Mouse (Mus musculus) adrenal gland, adult 18-20 months (tissue): Measurements from ENCODE around the gene Mcoln2. TPM values are rescaled to one million over a fixed set of nuclear protein-coding genes. Genes with fewer than 3 reads are reported as not detected.
"Not testable (repeated sequence)": the region's sequence is repeated elsewhere in the genome, so short reads cannot be mapped to it uniquely, and the experiment has no call there.

ENCODE experiments used
- DNase-seq, 2 experiments: peaks; one replicate each; pipeline ENCODE4 v3.0.0; 2021 to 2022; ENCODE audit warnings: low spot score in 2 of 2
- total RNA-seq, 2 experiments: library from RNA; stranded (reverse); gene quantifications; 1 replicate in 1 of 2; 2 replicates in 1 of 2; pipeline ENCODE4 v1.2.3; 2021

The Mcoln2 gene
- total RNA-seq, 2 experiments from 2014 or later, result 0.35 TPM; not detected in 1

- DNase-seq, result peak; percentile 42 to 52
Observed at GRCm38 (mm10) chr3:146184992-146185657, 35.5 kb downstream of the Mcoln2 start.

GRCm38 (mm10) chr3:146186033-146186432 lies 36.4 kb downstream of the Mcoln2 start:
- no peak for DNase-seq

DNA sequence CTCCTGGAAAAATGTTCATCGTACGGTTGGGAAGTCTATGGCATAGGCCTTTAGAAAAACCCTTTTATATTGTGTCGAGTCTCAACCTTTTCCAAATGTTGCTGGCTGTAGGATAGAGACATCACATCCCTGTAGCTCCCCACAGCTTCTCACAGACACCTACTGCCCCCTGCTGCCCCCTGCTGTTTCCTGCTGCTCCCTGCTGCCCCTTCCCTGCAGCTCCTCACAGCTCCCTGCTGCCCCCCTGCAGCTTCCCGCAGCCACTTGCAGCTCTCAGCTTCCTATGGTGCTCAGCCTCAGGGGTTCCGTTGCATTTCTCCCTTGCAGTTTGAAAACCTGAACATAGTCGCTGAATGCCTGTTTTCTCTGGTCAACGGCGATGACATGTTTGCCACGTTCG lies 40.3 kb downstream of the Mcoln2 start:
- DNase-seq, result no peak

DNA sequence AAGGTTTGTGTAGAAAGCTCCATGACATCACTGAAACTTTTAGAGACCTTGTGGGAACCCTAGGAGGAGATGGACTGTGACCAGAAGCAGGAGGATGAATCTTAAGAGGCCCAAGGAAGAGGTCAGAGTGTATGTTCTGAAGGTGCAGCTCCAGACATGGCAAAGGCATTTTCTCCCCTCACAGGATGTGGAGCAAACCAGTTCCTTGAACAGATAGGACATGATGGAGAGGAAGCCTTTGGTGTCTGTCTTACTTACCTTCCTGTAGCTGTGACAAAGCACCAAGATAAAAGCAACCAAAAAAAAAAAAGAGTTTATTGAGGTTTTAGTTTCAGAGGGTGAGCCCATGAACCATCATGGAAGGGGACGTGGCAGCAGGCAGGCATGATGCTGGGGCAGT lies 42.9 kb downstream of the Mcoln2 start:
- DNase-seq, result no peak

DNA sequence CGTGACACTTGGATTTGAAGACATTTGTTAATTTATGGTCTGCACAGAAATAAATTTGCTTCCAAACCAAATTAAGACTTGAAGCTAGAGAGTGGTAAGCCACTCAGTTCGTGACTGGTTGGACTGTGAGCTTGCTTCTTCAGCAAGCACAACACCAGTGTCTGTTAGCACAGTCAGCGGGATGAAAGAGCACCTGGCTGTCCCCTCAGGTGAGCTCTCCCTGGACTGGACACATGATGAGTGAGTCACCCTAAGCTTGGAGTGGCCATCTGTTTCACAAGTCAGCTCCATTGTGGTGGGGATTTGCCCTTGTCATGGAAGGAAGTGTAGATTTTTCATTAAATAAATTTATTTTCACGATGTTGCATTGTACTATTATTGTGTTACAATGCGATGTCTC lies 45.5 kb downstream of the Mcoln2 start:
- DNase-seq, result no peak

- no peak for DNase-seq
Observed at GRCm38 (mm10) chr3:146196301-146196700, 46.7 kb downstream of the Mcoln2 start.

DNA sequence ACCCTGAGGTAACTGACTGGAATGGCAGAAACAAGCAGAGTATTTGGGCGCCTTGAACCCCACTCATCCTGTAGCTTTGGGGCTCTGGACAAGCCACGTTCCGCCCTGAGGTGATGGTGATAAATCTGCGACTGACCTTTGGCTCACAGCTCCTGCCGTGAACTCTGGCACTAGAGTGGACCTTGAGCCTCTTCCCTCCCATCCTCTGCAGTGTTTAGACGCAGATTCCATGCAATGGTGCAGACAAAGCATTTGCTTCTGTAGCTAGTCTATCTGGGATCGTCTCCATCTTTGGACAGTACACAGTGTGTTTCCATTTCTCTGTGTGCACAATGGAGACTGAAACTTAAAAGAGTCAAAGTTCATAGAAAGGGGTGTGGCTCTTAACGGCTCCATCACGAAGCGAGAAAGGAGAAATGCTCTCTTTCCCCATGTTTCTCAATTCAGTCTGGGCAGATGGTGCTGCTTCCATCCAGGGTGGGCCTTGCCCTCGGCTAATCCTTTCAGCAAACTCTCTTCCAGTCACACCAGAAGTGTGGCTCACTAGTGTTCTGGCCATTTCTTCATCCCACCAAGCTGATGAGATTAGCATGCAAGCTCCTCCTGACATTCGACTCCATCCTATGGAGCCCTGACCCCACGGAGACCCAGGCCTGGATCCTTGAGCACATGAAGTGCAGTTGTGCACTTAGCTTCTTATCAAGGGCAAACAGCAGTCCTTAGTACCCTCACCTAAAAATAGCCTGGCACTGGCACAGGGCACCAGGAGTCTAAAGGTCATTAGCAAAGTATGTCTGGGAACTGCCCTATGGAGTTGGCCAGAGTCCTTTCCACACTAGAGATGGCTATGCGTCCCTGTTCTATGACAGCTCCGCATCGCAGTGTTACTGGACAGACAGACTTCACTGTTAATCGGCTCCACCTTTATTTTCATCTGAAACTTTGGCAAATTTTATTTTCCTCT lies 47.4 kb downstream of the Mcoln2 start:
- DNase-seq, result no peak

GRCm38 (mm10) chr3:146197785-146198184 lies 48.2 kb downstream of the Mcoln2 start:
- no peak for DNase-seq

DNA sequence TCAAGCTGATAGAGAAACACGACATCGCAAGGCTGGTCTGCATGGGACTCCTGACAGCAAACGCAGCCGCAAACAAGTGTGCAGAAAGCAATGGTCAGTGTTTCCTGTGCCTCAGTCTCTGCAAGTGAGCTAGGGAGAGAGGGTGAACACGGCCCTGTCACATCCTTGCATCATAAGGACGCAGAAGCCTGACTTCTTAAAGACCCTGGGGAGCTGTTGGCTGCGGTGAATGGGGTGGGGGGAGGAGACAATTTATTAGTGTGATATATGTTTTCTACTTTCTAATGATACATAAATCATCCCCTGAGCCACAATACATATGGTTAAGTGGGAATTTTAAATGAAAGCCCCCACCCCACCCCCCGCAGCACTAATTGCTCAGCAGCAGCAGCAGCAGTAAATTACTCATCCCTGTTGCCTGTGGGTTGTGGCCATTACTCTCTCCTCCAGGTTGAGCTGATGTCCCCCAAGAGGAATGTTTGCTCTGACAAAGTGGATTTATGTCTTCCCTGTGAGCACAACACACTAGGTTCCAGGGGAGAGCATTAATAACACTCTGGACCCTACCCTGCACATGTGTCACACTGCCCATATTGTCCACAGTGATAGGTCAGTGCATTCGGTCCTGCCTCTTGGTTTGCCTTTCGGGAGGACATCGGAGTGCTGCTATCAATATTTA lies 49.3 kb downstream of the Mcoln2 start:
- DNase-seq, result no peak

GRCm38 (mm10) chr3:146199486-146199885 lies 49.9 kb downstream of the Mcoln2 start:
- no peak for DNase-seq

GRCm38 (mm10) chr3:146204375-146204774 lies 54.7 kb downstream of the Mcoln2 start:
- no peak for DNase-seq

DNA sequence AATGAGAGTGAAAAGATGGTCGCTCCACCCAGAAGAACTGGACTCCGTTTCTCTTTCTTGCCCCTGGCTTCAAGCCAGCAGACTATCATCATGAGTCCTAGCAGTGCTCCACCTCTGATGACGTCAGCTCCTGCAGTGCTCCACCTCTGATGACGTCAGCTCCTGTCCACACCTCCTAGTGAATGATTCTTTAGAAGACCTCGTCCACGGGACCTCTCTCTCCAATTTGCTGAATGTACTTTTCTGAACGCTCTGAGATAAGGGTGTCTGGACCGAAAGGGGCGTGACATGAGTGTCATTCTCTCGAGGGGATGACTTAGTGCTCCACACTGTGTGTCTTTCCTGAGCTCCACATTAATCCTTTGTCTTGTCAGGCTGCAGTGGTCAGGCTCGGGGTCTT lies 55.7 kb downstream of the Mcoln2 start:
- no peak for DNase-seq

- no peak for DNase-seq
Observed at GRCm38 (mm10) chr3:146206635-146207034, 57.0 kb downstream of the Mcoln2 start.

DNA sequence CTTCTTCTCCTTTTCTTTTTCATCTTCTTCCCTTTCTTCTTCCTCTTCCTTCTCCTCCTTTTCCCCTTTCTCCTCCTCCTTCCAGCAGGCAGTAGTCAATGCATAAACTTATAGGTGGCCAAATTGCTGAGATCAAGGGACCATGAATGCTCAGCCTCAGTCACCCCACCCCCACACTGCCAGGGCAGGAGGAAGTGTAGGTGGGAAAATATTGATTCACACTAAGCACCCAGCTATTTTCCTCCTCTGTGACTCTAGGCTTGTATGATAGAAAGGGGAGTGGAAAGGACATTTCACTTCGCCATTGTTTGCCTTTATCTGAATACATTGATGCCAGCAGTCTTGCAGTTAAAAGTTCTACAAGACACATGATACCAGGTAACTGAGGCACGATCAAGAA lies 57.8 kb downstream of the Mcoln2 start:
- no peak for DNase-seq

DNA sequence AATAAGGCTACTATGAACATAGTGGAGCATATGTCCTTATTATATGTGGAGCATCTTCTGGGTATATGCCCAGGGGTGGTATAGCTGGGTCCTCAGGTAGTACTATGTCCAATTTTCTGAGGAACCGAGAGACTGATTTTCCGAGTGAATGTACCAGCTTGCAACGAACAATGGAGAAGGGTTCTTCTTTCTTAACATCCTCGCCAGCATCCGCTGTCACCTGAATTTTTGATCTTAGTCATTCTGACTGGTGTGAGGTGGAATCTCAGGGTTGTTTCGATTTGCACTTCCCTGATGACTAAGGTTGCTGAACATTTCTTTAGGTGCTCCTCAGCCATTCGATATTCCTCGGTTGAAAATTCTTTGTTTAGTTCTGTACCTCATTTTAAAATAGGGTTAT lies 60.1 kb downstream of the Mcoln2 start:
- DNase-seq, result not testable (repeated sequence)

DNA sequence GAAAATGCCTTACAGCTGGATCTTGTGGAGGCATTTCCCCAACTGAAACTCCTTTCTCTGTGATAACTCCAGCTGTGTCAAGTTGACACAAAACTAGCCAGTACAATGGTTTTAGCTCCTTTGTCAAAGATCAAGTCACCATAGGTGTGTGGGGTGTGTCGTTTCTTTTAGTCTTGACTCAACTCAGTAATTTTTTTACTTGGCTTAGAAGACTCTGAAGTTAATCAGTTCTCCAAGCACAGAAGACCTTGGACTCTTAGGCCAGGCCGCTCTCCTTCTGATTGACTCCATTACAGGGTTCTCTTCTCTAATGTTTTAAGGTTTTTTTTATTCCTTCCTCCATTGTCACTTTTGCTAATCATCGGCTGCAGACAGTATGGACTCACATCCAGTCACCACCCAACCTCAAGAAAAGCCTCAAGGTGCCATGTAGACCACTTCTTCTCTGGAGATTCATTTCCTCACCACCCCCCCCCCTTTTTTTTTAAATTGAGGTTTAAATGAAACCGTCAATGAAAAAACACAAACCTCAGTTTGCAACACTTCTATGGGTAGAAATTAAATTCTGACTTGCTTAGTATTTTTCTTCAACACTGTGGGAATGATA lies 61.6 kb downstream of the Mcoln2 start:
- DNase-seq, result no peak

- no peak for DNase-seq
Observed at GRCm38 (mm10) chr3:146211964-146212363, 62.3 kb downstream of the Mcoln2 start.

DNA sequence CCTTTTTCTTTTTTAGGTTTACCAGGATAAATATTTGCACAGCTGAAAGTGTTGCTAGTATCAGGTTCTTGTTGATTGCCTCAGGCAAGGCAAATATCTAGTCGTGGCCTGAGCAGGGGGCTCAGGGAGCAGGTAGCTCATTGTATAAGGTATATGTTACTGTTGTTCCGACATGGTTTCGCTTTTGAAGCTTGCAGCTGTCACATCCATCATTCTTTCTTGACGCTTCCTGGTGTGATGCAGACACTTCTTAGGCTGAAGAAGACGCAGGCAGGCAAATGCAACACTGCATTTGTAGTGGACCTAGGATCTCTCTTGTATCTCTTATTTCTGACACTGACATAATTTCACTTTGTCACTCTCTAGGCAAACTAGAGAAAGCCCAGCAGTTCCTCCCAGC lies 63.7 kb downstream of the Mcoln2 start:
- no peak for DNase-seq

GRCm38 (mm10) chr3:146216561-146216960 lies 66.9 kb downstream of the Mcoln2 start:
- DNase-seq, result no peak

GRCm38 (mm10) chr3:146220776-146221486 lies 71.3 kb downstream of the Mcoln2 start, which contains the start of gene Lpar3:
Gene Lpar3 (plus strand): TSS chr3:146220963.
- DNase-seq, result peak; percentile 48 to 59

GRCm38 (mm10) chr3:146224271-146224670 lies 74.6 kb downstream of the Mcoln2 start:
- DNase-seq, result no peak
